Mouse (Mus musculus): ENCODE data around the gene Gm45194. TPM values are rescaled to one million over a fixed set of nuclear protein-coding genes. Genes with fewer than 3 reads are reported as not detected.

Gene Gm45194
- under 1 TPM in 1 of 2 experiments, not detected in 1; 0.34 TPM for total RNA-seq (2021)

DNA sequence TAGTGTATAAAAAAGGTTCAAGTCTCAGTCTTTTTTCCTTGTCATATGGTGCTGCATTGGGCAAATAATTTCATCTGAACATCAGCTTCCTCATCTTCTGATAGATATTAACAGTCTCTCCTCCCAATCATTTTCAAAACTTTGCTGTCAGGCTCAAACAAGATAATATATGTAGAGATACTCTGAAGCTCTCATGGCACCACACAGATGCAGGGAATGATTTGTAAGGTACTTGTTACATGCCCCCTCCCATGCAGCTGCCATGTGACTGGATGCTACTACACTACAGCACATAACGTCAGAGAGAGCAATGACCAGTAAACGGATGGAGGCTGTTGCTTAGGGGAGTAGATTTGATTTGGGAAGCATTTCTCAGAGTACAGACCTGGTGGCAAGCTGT lies at the start of gene Gm45194:
Gm45194 (plus strand) TSS at position 301 of the 400 bp plus-strand sequence.
- intact Hi-C loops (cut with DNase I), result no loop called here
- DNase-seq (ENCODE audit: low spot score in 2 of 2), result no peak

DNA sequence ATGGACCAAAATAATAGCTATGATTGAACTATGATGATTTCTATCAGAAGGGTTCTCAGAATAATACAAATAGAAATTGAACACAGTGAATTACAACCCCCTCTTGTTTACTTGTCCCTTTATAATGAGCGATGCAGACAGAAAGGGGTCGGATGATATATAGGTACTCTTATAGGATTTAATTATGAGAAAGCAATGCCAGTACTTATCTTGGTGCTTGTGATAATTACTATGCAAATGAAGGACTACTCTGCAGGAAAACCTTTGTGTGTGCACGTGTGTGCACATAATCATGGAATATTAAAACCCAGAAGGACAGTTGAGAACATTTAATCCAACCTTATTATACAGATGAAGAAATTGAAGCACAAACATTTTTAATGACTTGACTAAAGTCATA lies 35.3 kb upstream of the Gm45194 start:
- no peak for DNase-seq (ENCODE audit: low spot score in 2 of 2)
- intact Hi-C loops (cut with DNase I), result no loop called here

DNA sequence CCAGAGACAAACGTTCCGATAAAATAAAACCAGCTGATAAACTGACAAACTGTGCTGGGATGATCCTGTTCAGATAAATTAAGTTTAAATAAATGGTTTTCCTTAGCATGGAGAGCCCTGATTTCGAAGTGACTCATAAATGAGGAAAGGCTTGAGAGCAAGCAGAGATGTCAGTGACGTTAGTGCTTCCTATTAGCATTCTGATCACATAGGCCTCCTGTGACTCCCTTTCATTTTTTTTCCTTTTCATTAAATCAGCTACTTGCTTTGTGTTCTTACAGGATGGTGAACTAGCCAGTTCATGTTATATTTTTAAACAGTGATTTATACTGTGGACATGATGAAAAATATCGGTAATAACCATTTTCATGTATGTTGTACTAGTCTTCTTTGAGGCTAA lies 9.9 kb upstream of the Gm45194 start:
- no peak for DNase-seq (ENCODE audit: low spot score in 2 of 2)
- intact Hi-C loops (cut with DNase I), result no loop called here

DNA sequence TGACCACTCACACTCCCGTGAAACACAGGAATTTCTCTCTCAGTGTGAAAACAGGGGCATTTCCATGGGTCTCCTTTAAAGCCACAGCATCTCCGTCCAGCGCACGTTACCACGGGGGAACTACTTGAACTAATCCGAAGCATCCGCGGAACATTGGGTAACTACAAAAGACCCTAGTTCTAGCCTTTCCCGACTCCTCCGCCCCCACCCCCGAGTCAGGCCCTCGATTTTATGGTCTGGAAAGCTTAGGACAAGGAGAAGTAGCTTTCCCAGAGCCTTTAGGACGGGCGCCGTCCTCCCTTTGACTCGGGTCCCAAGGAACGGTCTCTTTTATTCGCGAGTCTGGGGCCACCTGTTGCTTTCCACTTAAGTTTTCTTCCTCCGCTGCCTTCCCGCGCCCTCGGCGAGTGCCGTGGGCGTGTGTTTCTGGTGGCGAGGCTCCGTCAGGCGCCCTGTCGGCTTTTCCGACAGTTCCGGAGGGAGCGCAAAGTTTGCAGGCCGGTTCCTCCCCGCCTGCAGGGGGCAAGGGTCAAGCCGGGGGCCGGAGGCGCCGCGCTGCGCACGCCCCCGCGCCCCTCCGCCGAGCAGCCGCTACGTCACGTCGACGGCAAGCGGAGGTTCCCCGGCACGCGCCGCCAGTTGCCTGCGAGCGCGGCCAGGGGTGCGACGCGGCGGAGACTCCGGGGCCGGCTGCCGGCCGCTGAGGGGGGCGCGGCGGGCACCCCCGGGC lies 3.3 kb downstream of the Gm45194 start:
- intact Hi-C loops (cut with DNase I), result no loop called here
- peak in 1 of 2 experiments; percentile 0 for DNase-seq (ENCODE audit: low spot score in 2 of 2)

DNA sequence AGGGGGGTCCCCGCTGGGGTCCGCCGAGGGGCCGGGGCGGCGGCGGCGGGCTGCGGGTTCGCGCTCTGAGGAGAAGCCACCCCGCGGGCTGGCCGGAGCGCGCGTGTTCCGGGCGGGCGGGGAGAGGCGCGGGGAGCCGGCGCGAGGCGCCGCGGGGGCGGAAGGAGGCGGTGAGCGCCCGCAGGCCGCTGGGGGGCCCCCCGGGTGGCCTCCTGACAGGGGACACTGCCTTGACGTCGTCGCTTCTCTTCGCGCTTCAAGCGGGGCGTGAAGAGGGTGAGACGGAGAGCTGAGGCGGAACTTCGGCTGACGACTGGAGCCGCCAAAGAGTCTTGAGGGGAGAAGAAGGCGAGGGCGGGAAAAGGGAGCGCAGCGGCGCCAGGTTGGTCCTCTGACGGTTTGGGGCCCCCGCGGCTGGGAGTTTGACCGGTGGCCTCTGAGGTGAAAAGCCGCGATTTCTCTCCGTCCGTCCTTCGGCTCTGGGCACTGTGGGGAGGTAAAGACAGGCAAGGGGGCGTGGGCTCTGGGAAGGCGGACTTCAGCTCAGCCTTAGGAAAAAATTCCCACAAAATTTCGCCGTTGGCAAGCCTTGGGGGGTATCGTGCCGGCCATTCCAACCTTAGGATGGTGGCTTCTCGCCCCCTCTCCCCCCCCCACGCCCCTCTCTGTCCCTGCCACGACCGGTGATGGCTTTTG lies 4.0 kb downstream of the Gm45194 start:
- intact Hi-C loops (cut with DNase I), result no loop called here
- no peak for DNase-seq (ENCODE audit: low spot score in 2 of 2)

DNA sequence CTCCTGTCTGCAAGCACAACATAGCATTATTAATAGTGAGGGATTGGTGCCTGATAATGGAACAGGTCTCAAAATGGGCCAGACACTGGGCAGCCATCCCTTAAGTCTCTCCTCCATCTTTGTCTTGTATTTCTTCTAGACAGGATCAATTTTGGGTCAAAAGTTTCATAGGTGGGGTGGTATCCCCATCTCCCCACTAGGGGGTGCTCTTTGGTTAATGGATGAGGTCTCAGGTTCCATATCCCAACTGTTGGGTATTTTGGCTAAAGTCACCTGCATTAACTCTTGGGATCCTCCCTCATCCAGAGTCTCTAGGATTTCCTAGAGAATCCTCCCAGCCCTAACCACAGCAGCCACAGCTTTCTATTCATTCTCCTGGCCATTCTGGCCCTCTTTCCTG lies 26.2 kb downstream of the Gm45194 start:
- no peak for DNase-seq (ENCODE audit: low spot score in 2 of 2)
- intact Hi-C loops (cut with DNase I), result no loop called here

DNA sequence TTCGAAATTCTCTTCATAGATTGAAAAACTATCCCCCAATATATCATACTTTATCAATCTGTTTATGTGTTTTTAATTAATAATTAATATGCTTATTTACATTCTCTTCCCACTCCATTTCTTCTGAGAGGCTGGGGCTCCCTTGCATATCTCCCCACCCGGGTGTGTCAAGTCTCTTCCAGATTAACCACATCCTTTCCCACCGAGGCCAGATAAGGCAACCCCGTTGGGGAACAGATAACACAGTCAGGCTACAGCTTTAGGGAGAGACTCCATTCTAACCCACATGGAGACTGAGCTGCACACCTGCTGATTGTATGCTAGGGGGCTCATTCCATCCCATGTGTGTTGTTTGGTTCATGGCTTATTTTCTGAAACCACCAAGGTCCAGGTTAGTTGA lies 69.7 kb downstream of the Gm45194 start:
- intact Hi-C loops (cut with DNase I), result no loop called here
- no peak for DNase-seq (ENCODE audit: low spot score in 2 of 2)

DNA sequence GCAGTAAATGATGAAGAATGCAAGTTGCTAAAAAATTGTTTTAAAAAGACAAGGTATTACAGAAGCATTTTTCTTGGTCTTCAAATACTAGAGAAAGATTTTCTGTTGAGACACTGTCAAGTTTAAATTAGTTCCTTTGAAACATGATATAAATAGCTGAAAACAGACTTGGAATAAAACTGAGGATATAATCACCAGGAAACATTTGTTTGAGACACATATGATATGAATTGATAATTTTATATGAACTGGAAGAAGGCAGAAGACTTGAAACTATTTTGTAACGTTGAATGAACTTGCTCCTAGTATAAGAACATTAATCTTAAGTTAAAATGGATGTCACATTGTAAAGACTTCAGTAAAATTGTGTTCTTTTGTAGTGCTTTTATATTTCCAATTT lies 108.5 kb downstream of the Gm45194 start:
- no peak for DNase-seq (ENCODE audit: low spot score in 2 of 2)
- intact Hi-C loops (cut with DNase I), result no loop called here

DNA sequence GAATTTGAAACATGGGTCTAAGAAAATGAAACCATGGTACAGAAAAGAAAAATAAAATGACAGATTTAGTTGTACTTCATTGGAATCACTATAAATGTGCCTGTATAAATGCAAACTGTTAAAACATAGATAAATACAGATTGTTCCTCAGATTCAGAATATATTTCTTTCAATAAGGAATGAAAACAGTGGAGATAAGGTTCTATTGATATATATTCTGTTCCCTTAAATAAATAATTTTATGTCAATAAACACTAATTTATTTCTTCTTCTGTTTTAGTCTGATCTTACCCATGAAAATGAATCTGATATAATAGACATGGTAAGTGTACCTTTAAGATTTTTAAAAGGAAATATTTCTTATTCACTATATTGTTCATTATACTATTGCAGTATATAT lies 119.5 kb downstream of the Gm45194 start, which contains the start of gene Tex16:
Tex16 (plus strand) TSS at position 301 of the 400 bp plus-strand sequence.
- intact Hi-C loops (cut with DNase I), result no loop called here
- DNase-seq (ENCODE audit: low spot score in 2 of 2), result no peak

DNA sequence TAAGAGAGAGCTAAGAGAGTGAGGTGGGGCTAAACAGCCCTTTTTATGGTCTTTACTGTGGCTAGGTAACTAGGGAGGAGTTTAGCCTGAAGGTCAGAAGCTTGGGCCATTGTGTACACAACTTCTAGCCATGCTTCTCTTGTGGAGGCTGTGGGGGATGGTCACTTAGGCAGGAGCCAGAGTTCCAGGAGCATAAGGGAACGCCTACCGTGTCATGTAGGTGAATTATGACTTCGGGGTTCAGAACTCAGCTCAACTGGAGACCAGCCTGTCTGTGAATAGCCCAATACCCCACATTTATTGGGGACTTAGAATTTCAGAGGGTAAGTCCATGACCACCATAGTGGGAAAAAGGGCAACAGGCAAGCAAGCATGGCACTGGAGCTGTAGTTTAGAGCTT lies 347.6 kb downstream of the Gm45194 start, which contains the start of gene 4933403O08Rik:
4933403O08Rik (plus strand) TSS at position 301 of the 400 bp plus-strand sequence.
- DNase-seq (ENCODE audit: low spot score in 2 of 2), result no peak
- intact Hi-C loops (cut with DNase I), result no loop called here

DNA sequence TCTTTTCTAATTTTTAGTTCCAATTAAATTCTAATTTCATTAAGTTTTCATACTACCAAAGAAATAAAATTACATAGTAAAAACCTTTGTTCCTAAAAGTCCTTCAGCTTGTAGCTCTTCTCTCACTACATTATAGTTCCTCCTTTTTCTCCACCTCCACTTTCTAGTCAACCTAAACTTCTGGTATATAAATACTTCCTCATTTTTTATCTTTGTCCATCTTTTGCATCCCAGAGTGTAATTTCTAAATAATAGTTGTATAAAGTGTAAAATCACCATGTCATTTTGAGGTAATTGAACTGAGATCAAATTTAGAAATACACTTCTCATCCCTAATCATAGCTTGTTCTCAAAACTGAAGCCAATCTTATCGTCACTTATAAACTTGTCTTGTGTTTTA lies 351.7 kb downstream of the Gm45194 start:
- intact Hi-C loops (cut with DNase I), result no loop called here
- DNase-seq (ENCODE audit: low spot score in 2 of 2), result no peak

DNA sequence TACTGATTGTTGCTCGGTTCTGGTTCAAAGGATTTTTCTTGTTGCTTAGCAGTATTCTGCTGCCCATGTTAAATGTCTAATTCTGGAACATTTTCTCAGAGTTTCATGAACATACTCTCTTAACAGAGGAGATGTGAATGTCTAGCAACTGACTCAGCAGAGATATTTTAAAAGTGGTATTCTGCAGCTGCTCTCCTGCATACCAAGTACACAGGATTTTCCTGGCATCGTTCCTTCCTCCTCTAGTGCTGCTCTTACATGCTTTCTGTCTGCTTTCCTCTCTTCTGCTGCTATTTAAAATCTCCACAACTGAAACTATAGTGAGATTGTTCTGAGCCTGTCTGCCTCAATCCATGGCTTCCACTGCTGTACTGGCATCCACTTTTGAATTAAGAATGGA lies 364.3 kb downstream of the Gm45194 start:
- DNase-seq (ENCODE audit: low spot score in 2 of 2), result peak; percentile 7 to 86
- intact Hi-C loops (cut with DNase I), result no loop called here

DNA sequence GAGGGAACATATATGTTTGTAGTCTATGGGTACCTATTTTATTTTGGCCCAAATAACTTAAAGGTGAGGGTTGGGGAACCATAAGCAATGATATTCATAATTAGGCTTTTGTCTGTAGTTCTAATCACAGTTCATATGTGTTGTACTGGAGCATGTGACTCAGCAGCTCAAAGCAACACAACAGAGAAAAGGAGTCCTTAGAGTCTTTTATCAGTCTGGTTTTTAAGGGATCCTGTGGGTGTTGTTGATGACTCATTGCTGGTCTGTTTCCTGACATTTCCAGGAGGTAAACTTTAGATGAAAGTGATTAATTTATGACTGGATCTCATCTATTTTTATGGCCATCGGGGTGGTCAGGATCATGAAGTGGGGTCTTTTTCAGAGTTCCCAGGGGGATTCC lies 382.4 kb downstream of the Gm45194 start:
- intact Hi-C loops (cut with DNase I), result no loop called here
- DNase-seq (ENCODE audit: low spot score in 2 of 2), result no peak

Other genes with a start within 250 kb of the Gm45194 start
- 1 to 10 TPM; 3.3 to 4.1 TPM for gene Hdx, start 194.3 kb upstream of the Gm45194 start, total RNA-seq (2021)
- not detected for gene Tex16, start 119.6 kb downstream of the Gm45194 start, total RNA-seq (2021)

All from left cerebral cortex, postnatal 25 days (tissue).